Mouse (Mus musculus) megakaryocyte, adult 5-6 weeks (primary cell): Measurements from ENCODE around the gene Cep95. TPM values are rescaled to one million over a fixed set of nuclear protein-coding genes. Genes with fewer than 3 reads are reported as not detected.
"Not testable (repeated sequence)": the region's sequence is repeated elsewhere in the genome, so short reads cannot be mapped to it uniquely, and the experiment has no call there.

ENCODE experiments used
- ATAC-seq: 2 replicates; pipeline ENCODE4 v1.8.0; 2016; ENCODE audit warnings: mild to moderate bottlenecking, inconsistent platforms; ENCODE audit not compliant: poor library complexity, severe bottlenecking
- total RNA-seq, 2 experiments: library from RNA; stranded (forward) in 1 of 2; stranded (reverse) in 1 of 2; fragments of 153-499, 151-499 nt in 1 of 2; fragments of 221-1000, 200-1000 nt in 1 of 2; gene quantifications; 2 replicates each; pipeline versions ENCODE4 v1.2.3 to v1.2.4; 2015 to 2017

The Cep95 gene
- total RNA-seq (2015) (15.8 and 16.5 TPM in 2 replicates), total RNA-seq (2017) (12.2 and 18.6 TPM in 2 replicates)

DNA sequence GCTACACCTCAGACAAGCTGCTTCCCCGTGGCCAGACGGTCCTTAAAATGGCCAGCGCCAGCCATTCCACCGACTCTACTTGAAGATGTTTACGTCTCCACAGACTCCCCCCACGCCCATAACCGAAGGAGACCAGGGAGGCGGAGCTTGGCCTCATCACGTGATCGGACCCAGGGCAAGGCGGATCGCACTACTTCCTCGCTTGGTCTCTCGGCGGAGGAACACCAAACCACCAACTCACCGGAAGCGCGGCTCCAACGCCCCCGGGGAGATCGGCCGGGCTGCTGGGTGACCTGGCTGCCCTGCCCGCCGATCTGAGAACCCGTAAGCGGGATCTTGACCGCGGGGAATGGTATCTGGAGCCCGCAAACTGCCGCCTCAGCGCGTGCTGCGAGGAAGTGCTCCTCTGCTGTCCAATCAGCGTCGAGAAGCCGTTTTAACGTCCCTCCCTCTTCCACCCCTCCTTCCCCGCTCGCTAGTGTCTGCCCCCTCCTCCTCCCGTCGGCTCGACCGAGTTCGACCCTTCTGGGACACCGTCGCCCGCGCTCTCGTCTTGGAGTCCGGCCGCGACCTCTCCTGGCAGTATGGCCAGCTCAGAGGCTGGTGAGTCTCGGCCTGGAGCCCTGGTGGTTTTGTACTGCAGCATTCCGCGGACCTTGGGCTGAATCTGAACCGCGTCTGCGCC is at the start of gene Cep95, which contains the start of gene Ddx5:
Gene Cep95 (plus strand): TSS at position 478 of the 685 bp plus-strand sequence.
Gene Ddx5 (minus strand): TSS at position 411 of the 685 bp plus-strand sequence.
- ATAC-seq, result peak; percentile 65

- not testable (repeated sequence) for ATAC-seq
These were observed 48.3 kb upstream of the Cep95 start for GRCm38 (mm10) chr11:106740724-106741123.

DNA sequence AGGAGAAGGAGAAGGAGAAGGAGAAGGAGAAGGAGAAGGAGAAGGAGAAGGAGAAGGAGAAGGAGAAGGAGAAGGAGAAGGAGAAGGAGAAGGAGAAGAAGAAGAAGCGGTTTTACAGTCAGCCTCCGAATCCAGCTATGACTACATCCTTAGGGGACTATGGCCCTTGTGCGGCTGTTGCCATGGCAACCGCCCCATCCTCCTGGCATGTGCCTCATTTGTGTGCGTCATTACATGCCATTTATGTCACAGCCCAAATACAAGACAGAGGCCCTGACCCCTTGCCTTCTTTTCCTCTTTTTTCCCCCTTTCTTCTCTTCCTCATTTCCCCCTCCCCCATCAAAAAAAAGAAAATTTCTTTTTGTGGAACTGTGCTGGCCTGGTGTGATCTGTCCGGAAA is 47.8 kb upstream of the Cep95 start:
- ATAC-seq, result no peak

DNA sequence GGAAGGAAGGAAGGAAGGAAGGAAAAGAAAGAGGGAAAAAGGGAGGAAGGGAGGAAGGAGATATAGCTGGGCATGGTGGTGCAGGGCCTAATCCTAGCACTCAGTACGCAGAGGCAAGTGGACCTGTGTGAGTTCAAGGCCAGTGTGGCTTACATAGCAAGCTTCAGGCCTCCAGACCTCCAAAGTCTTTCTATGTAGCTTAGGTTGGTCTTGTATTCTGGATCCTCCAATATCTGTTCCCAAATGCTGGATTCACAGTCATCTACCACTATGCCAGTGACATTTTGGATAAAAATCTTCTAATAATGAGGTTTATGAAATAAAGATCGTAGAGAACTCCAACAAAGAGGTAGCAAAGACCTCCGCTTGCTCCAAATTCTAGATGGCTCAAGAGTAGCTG is 47.2 kb upstream of the Cep95 start:
- ATAC-seq, result no peak

DNA sequence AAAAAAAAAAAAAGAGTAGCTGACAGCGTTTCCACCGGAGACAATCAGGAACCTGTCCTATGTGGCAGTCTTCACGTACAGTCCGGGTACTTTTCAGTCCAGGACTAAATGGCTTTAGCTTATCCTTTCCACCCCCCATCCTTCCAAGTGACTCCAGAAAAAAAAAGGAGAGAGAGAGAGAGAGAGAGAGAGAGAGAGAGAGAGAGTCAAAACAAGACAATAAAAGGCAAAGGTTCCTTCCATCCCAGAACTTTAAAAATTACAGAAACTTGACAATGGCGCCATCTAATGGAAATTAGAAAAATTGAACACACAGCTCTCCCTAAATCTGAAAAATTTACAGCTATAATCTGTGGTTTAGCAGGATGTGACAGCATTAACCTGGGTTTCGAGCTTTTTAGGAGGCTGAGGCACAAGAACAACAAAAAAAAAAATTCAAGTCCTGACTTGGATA is 46.6 kb upstream of the Cep95 start:
- ATAC-seq, result peak; percentile 59; the same call in 1 of the 2 replicates

DNA sequence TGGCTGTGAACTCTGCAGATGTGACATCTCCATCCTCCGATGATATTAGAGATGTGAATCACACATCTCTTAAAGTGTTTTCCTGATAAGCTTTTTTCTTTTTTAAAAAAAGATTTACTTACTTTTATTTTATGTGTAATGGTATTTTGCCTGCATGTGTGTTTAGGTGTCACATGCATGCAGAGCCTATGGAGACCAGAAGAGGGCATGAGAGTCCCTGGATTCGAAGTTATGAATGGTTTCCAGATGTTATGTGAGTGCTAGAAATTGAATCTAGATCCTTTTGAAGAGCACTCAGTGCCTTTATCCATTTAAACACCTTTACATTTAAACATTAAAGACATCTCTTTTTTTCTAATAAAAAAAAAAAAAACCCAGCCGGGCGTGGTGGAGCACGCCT is 44.1 kb upstream of the Cep95 start:
- ATAC-seq, result peak; percentile 60

DNA sequence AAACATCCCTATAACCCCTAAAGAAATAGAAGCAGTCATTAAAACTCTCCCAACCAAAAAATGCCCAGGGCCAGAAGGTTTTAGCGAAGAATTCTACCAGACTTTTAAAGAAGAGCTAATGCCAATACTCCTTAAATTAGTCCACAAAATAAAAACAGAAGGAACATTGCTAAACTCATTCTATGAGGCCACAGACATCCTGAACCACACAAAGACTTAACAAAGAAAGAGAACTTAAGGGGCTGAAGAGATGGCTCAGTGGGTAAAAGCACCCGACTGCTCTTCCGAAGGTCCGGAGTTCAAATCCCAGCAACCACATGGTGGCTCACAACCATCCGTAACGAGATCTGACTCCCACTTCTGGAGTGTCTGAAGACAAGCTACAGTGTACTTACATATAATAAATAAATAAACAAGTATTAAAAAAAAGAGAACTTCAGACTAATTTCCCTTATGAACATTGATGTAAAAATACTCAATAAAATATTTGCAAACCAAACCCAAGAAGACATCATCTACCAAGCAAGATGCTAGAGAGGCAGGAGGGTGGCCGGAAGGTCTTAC is 39.4 kb upstream of the Cep95 start:
- ATAC-seq, result not testable (repeated sequence)

GRCm38 (mm10) chr11:106750121-106750751 is 38.8 kb upstream of the Cep95 start, which contains the start of gene Pecam1:
Gene Pecam1 (minus strand): TSS chr11:106750628.
- ATAC-seq, result 0 out of 2 replicates have a peak, but pooled peaks have one; percentile 11

- peak; percentile 76 for ATAC-seq
These were observed 37.7 kb upstream of the Cep95 start, which contains the start of gene Milr1 for GRCm38 (mm10) chr11:106751039-106752018. Gene Milr1 (plus strand): TSS chr11:106751226.

DNA sequence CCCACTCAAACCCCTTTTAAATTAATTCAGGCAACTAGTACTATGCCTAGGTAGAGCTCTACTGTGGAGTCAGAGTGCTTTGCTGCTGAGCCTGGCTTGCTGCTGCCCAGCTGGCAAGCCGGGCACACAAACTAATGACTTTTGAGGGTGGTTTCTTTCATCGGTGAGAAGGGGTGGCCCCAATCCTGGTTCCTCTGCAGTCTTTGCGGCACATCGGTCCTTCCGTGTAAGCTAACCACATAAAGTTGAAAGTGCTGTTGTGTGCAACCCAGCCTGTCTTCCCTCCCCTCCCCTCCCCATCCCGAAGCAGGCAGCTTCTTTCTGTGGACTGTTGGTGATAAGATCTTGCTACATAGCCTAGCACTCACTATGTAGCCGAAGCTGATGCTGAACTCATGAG is 36.9 kb upstream of the Cep95 start:
- ATAC-seq, result peak; percentile 87

GRCm38 (mm10) chr11:106753314-106753713 is 35.7 kb upstream of the Cep95 start:
- no peak for ATAC-seq

GRCm38 (mm10) chr11:106755583-106755982 is 33.5 kb upstream of the Cep95 start:
- no peak for ATAC-seq

DNA sequence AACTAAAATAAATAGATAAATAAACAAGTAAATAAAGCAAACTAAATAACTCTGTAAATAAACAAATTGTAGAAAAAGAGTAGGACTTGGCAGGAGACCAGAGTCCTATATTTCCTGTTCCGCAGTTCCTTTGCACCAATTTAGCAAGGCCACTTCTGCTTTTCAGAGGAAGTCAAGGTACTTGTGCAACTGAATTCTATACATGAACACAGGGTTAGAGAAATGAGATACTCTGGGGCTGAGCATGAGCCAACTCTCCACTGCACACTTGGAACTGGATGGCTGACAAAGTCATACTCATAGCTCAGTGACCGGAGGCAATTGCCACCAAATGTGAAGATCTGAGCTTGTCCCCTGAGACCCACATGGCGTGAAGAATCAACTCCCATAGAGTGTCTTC is 30.0 kb upstream of the Cep95 start:
- ATAC-seq, result peak; percentile 80

GRCm38 (mm10) chr11:106760511-106760910 is 28.5 kb upstream of the Cep95 start:
- no peak for ATAC-seq

DNA sequence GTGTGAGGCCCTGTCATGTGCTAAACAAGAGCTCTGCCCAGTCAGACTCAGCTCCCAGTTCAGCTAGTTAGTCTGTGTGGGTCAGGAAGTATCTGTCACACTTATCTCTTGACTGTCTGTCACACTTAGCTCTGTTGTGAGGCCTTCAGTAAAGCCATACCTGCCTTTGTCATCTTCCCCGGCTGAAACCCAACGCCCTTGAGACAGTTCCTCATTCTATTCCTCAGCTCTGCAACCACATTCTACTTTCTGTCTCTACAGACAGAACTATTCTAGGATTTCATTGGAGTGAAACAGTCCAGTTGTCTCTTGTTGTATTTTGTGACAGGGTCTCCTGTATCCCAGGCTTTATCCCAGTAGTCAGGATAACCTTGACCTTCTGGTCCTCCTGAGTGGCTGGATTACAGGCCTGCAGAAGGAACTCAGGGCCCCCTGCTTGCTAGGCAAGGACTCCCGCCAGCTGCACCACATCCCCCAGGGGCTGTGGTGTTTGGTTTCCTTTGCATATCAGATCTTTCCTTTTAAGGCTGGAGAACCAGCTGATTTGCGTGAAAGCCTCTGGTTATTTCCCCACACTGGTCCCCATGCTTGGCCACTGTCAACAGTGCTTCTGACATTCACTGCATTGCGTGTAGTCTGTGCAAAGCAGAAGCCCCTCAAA is 26.8 kb upstream of the Cep95 start:
- ATAC-seq, result peak; percentile 73

DNA sequence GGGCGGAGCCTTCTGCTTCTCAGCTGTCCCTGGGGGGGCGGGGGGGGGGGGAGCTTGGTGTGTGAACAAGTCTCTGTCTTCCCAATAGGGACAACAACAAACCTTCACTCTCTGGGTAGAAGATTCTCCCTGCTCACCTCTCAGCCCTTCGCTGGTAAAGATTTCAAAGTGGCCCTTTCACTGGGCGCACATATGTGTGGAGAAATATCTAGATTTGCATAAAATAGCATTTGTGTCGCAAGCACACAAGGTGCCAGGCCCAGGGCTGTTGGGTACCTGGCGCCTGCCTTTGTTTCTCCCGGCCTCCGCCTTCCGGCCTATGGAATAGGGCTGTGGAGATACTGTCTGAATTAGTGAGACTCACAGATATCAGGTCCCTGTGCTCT is 26.3 kb upstream of the Cep95 start:
- ATAC-seq, result no peak

- ATAC-seq, result no peak
These were observed 22.4 kb upstream of the Cep95 start for GRCm38 (mm10) chr11:106766611-106767162.

DNA sequence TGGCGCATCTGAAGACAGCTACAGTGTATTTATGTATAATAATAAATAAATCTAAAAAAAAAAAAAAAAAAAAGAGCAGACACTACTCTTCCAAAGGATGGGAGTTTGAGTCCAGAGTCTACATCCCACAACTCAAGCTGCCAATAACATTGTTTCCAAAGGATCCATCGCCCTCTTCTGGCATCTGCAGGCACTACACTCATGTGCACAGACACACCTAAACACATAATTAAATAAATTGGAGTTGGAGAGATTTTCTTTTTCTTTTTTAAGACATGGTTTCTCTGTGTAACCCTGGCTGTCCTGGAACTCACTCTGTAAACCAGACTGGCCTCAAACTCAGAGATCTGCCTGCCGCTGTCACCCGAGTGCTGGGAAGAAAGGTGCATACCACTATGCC is 21.5 kb upstream of the Cep95 start:
- ATAC-seq, result no peak

DNA sequence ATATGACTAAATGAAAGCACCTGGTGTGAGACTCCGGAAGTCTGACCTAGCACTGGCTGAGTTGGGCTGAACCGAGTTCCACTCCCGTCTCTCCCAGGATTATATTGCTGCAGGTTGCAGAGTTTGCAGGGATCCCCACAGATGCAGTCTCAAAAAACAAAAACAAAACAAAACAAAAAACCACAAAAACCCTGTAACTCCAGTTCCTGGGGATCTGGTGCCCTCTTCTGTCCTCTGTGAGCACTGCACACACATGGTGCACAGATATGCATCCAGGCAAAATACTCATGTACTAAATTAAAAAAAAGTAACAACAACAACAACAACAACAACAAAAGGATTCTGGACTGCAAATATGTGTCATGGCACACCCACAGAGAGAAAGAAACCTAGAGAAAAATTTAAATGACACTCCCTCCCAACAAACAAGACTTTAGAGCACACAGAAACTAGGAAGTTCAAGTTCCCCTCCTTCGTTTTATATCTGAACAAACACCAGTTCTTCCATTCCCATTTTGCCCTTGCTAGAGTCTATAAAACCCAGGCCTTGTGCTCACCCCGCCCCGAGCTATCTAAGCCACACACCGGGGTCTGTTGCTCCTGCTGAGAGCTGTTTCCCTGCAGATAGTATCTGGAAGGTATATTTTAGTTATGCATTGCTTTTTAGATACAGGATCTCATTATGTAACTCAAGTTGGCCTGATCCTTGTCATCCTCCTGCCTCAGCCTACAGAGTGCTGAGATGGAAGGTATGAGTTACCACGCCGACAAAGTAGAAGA is 18.7 kb upstream of the Cep95 start:
- ATAC-seq, result peak; percentile 80
